Mouse (Mus musculus) liver, postnatal 0 days (tissue): ENCODE measurements at regions not wholly inside any gene's neighbourhood (a gene's known extent, or its start where the extent isn't known, plus 50 kb on each side); places are given as distances from the start of the nearest gene placed in this dataset.

Experiments used
- ATAC-seq: fragments of 200-750 bp; cut with Nextera tagmentation; 2 replicates; pipeline ENCODE4 v1.8.0; 2017; ENCODE audit warnings: mild to moderate bottlenecking, moderate library complexity
- DNase-seq: peaks from one replicate; pipeline ENCODE4 v3.0.0-alpha.2; 2016
- H3K27ac ChIP-seq: fragments of 300-500 bp; sonication (generic); 2 replicates; pipeline ENCODE4 v1.5.1; 2014; ENCODE audit warnings: antibody characterized with exemption, moderate library complexity, mild to moderate bottlenecking, low read depth
- H3K27me3 ChIP-seq: fragments of 300-500 bp; sonication (generic); 2 replicates; pipeline ENCODE4 v1.6.1; 2014; ENCODE audit warnings: low read length, control low read depth, mixed read lengths; ENCODE audit not compliant: insufficient read depth
- H3K36me3 ChIP-seq: fragments of 300-500 bp; sonication (generic); replicated peaks from 2 replicates; pipeline ENCODE4 v1.6.1; 2014; ENCODE audit warnings: mild to moderate bottlenecking, control low read depth, low read length, moderate library complexity, mixed read lengths; ENCODE audit not compliant: insufficient read depth
- H3K4me1 ChIP-seq: fragments of 300-500 bp; sonication (generic); 2 replicates; pipeline ENCODE4 v1.6.1; 2014; ENCODE audit warnings: antibody characterized with exemption, mild to moderate bottlenecking, control low read depth; ENCODE audit not compliant: insufficient read depth
- H3K4me2 ChIP-seq: fragments of 300-500 bp; sonication (generic); 2 replicates; pipeline ENCODE4 v1.6.1; 2014; ENCODE audit warnings: low read depth, mild to moderate bottlenecking, low read length, moderate library complexity, mixed read lengths
- H3K4me3 ChIP-seq: fragments of 300-500 bp; sonication (generic); 2 replicates; pipeline ENCODE4 v1.5.1; 2014; ENCODE audit warnings: low read depth, low read length
- H3K9ac ChIP-seq: fragments of 300-500 bp; sonication (generic); replicated peaks from 2 replicates; pipeline ENCODE4 v1.6.1; 2014; ENCODE audit warnings: mild to moderate bottlenecking, moderate library complexity
- H3K9me3 ChIP-seq: fragments of 300-500 bp; sonication (generic); 2 replicates; pipeline ENCODE4 v1.6.1; 2016; ENCODE audit warnings: mild to moderate bottlenecking, control low read depth, low read length, mixed read lengths
- CTCF ChIP-seq: sonication (generic); IDR thresholded peaks from 2 replicates; pipeline ENCODE4 v1.5.1; 2016; ENCODE audit warnings: antibody characterized with exemption, low read depth
- EP300 ChIP-seq: IDR thresholded peaks from 2 replicates; pipeline ENCODE4 v1.6.1; 2016; ENCODE audit warnings: antibody characterized with exemption, low read depth, mild to moderate bottlenecking
- WGBS: fragments of 180-500 bp; shearing (Covaris S2); extraction: QIAGEN DNeasy Blood & Tissue Kit; methylation state at CpG from one replicate; pipeline ENCODE4 v1.1.7; 2014; ENCODE audit not compliant: insufficient replicate concordance; 5-methylcytosine and 5-hydroxymethylcytosine counted together

GRCm38 (mm10) chr1:88976101-88976500, 94.1 kb upstream of the Sh3bp4 start:
- Histone ChIP-seq H3K4me3 (no peak overlapping the region), H3K9me3 (no peaks in the 10 kb centered on the region), H3K36me3 (no peaks in the 10 kb centered on the region), H3K27me3 (no peaks in the 10 kb centered on the region), H3K27ac (no peak overlapping the region), H3K4me2 (no peak overlapping the region), H3K4me1 (no peaks in the 10 kb centered on the region), H3K9ac (no peak overlapping the region)
- WGBS = 73% methylated on average over 8 of the region's 8 CpGs
- ATAC-seq (no peak), DNase-seq (no peak)
- TF ChIP-seq CTCF (no peak), EP300 (no peak)

GRCm38 (mm10) chr1:88988011-88988695, 82.1 kb upstream of the Sh3bp4 start:
- no peak overlapping the region for H3K4me2 ChIP-seq
- no peak for ATAC-seq
- no peaks in the 10 kb centered on the region for H3K4me1 ChIP-seq
- H3K27ac ChIP-seq = no peak overlapping the region
- TF ChIP-seq EP300 = no peak
- no peak for TF ChIP-seq CTCF
- H3K9me3 ChIP-seq = no peaks in the 10 kb centered on the region
- H3K36me3 ChIP-seq = no peaks in the 10 kb centered on the region
- no peaks in the 10 kb centered on the region for H3K27me3 ChIP-seq
- H3K4me3 ChIP-seq = no peak overlapping the region
- DNase-seq = no peak
- H3K9ac ChIP-seq = no peak overlapping the region

- H3K9me3 ChIP-seq = no peaks in the 10 kb centered on the region
- no peak overlapping the region for H3K9ac ChIP-seq
- H3K4me3 ChIP-seq = no peak overlapping the region
- H3K27ac ChIP-seq = no peak overlapping the region
- no peaks in the 10 kb centered on the region for H3K27me3 ChIP-seq
- H3K4me2 ChIP-seq = no peak overlapping the region
- ATAC-seq (no peak), DNase-seq (no peak)
- H3K4me1 ChIP-seq = no peaks in the 10 kb centered on the region
- WGBS = 67% methylated on average over 12 of the region's 12 CpGs
- no peaks in the 10 kb centered on the region for H3K36me3 ChIP-seq
- TF ChIP-seq EP300 = no peak
- no peak for TF ChIP-seq CTCF
These were observed 75.5 kb upstream of the Sh3bp4 start for GRCm38 (mm10) chr1:88994588-88995331.

- Histone ChIP-seq H3K27me3 (no peaks in the 10 kb centered on the region), H3K9ac (no peak overlapping the region), H3K9me3 (no peaks in the 10 kb centered on the region), H3K36me3 (no peaks in the 10 kb centered on the region), H3K4me1 (no peaks in the 10 kb centered on the region), H3K4me3 (no peak overlapping the region), H3K27ac (no peak overlapping the region), H3K4me2 (no peak overlapping the region)
- DNase-seq (no peak), ATAC-seq (no peak)
- 48% methylated on average over 8 of the region's 8 CpGs for WGBS
- TF ChIP-seq EP300 = no peak
- no peak for TF ChIP-seq CTCF
These were observed 74.3 kb upstream of the Sh3bp4 start for GRCm38 (mm10) chr1:88995945-88996344.

- WGBS = 73% methylated on average over 7 of the region's 7 CpGs
- ATAC-seq = no peak
- Histone ChIP-seq H3K9me3 (no peaks in the 10 kb centered on the region), H3K4me3 (no peak overlapping the region), H3K4me2 (no peak overlapping the region), H3K27ac (no peak overlapping the region), H3K36me3 (no peaks in the 10 kb centered on the region), H3K4me1 (no peaks in the 10 kb centered on the region), H3K27me3 (no peaks in the 10 kb centered on the region), H3K9ac (no peak overlapping the region)
- DNase-seq = no peak
- TF ChIP-seq CTCF (no peak), EP300 (no peak)
These were observed 73.6 kb upstream of the Sh3bp4 start for GRCm38 (mm10) chr1:88996657-88997056.

GRCm38 (mm10) chr1:88997847-88998246, 72.4 kb upstream of the Sh3bp4 start:
- Histone ChIP-seq H3K9me3 (no peaks in the 10 kb centered on the region), H3K4me3 (no peak overlapping the region), H3K4me1 (no peaks in the 10 kb centered on the region), H3K27me3 (no peaks in the 10 kb centered on the region), H3K27ac (no peak overlapping the region), H3K4me2 (no peak overlapping the region), H3K36me3 (no peaks in the 10 kb centered on the region), H3K9ac (no peak overlapping the region)
- DNase-seq = no peak
- TF ChIP-seq EP300 (no peak), CTCF (no peak)
- no peak for ATAC-seq
- 69% methylated on average over 12 of the region's 12 CpGs for WGBS
